Mouse (Mus musculus): Measurements from ENCODE around the gene Mrps15. TPM values are rescaled to one million over a fixed set of nuclear protein-coding genes. Genes with fewer than 3 reads are reported as not detected.
"Not testable (repeated sequence)": the region's sequence is repeated elsewhere in the genome, so short reads cannot be mapped to it uniquely, and the experiment has no call there.

Mrps15 gene
- polyA plus RNA-seq, 1 experiment from 2014 or later: 63.5 TPM

DNA sequence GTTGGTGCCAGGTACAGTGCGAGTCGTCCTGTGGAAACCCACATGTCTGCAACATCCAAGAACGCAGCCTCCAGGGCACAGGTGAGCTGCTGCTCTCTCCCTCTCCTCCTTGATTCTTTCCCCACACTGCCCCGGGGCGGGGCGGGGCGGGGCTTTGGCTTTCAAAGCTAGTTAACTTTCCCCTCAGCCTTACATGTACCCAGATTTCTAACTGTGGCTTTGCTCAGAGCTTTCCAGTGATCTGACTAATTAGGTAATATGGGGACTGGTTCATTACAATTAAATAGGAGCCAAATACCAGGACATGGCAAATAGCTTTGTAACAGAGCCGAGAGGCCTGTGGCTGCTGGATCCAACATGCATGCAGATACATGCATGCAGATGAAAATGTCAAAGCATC lies 37.7 kb downstream of the Mrps15 start:
- no peaks in the 10 kb centered on the region for H3K9me3 ChIP-seq (ENCODE audit: low read length)
- no peaks in the 10 kb centered on the region for H3K27me3 ChIP-seq (replicated peaks; ENCODE audit: insufficient read depth, low read length)
- no peak overlapping the region for H3K27ac ChIP-seq (ENCODE audit: low read length)
- no peak overlapping the region for H3K4me3 ChIP-seq (ENCODE audit: low read depth, low read length)
- no peaks in the 10 kb centered on the region for H3K36me3 ChIP-seq (ENCODE audit: insufficient read depth, low read length)
- DNase-seq (ENCODE audit: low spot score): no peak
- no peak overlapping the region for H3K4me2 ChIP-seq (replicated peaks; ENCODE audit: low read depth, low read length)
- no peak for TF ChIP-seq EP300 (IDR thresholded peaks at IDR 0.05)
- no peak for TF ChIP-seq CTCF (IDR thresholded peaks at IDR 0.05)
- H3K9ac ChIP-seq (replicated peaks; ENCODE audit: low read depth): no peak overlapping the region
- 72% methylated on average over 8 of the region's 8 CpGs for WGBS
- H3K4me1 ChIP-seq (ENCODE audit: insufficient read depth, low read depth, low read length): no peaks in the 10 kb centered on the region
- no peak for ATAC-seq

DNA sequence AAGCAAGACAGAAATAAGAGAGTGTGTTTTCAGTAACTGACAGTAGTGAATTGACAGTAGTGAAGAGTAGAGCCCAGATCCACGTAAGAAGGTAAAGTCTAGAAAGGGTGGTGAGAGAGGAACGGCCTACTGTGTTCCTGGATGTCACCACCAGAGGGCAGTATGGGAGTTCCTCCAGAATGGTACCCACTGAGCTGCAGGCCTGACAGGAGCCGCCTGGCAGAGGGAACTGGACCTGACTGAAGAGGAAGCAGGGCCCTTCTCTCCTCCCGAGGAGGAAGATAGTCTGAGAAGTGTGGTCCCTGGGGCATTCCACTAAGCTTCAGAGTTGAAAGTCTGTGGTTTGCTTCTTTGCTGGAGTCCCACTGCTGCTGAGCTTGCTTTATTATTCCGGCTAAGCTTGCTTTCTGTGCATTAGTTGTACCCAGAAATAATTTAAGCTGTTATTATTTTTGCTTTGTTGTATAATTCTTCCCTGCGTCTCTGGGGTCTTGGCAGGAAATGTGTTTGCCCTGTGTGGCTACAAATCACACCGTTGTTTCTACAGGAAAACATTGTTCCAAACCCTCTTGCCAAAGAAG lies 39.4 kb downstream of the Mrps15 start:
- DNase-seq (ENCODE audit: low spot score) (peak; percentile 91), ATAC-seq (peak; percentile 93)
- H3K27me3 ChIP-seq (replicated peaks; ENCODE audit: insufficient read depth, low read length): no peaks in the 10 kb centered on the region
- no peaks in the 10 kb centered on the region for H3K36me3 ChIP-seq (ENCODE audit: insufficient read depth, low read length)
- TF ChIP-seq CTCF (IDR thresholded peaks at IDR 0.05) (peak; percentile 96), EP300 (IDR thresholded peaks at IDR 0.05) (no peak; the same call in 1 of the 2 replicates)
- no peaks in the 10 kb centered on the region for H3K4me1 ChIP-seq (ENCODE audit: insufficient read depth, low read depth, low read length)
- 22% methylated on average over 7 of the region's 7 CpGs for WGBS
- H3K9me3 ChIP-seq (ENCODE audit: low read length): no peaks in the 10 kb centered on the region
- H3K27ac ChIP-seq (ENCODE audit: low read length): no peak overlapping the region
- H3K4me3 ChIP-seq (ENCODE audit: low read depth, low read length): no peak overlapping the region
- H3K4me2 ChIP-seq (replicated peaks; ENCODE audit: low read depth, low read length): no peak overlapping the region
- no peak overlapping the region for H3K9ac ChIP-seq (replicated peaks; ENCODE audit: low read depth)

DNA sequence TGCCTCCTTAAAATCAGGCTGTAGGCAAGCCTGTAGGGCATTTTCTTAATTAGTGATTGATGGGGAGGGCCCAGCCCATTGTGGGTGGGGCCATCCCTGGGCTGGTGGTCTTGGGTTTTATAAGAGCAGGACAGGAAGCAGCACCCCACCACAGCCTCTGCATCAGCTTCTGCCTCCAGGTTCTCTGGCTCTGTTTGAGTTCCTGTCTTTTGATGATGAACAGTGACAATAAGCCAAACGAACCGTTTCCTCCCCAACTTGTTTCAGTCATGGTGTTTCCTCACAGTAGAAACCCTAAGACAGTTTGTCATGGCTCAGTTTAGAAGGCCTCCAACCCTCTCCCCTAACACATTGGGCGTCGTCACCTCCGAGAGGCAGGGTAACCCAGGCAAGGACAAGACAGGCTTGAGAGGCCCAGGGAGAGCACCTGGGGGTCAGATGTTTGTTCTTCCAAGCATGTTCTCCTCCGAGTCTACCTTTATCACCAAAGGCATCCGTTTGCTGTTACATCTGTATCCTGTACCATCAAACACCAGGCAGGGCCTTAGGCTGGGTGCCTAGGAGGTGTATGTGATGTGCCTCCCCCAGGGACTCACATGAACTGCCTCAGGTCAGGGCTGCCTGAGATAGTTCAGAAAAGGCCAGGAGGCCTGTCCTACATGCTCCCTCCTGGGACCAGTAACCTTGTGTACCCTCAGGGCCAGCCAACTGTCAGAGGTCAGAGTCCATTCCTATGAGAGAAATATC lies 43.5 kb downstream of the Mrps15 start:
- H3K9me3 ChIP-seq (ENCODE audit: low read length): no peaks in the 10 kb centered on the region
- no peaks in the 10 kb centered on the region for H3K27me3 ChIP-seq (replicated peaks; ENCODE audit: insufficient read depth, low read length)
- TF ChIP-seq CTCF (IDR thresholded peaks at IDR 0.05): no peak
- no peak for TF ChIP-seq EP300 (IDR thresholded peaks at IDR 0.05)
- WGBS: 54% methylated on average over 7 of the region's 7 CpGs
- H3K36me3 ChIP-seq (ENCODE audit: insufficient read depth, low read length): no peaks in the 10 kb centered on the region
- DNase-seq (ENCODE audit: low spot score) (no peak), ATAC-seq (no peak)
- H3K4me2 ChIP-seq (replicated peaks; ENCODE audit: low read depth, low read length): no peak overlapping the region
- no peaks in the 10 kb centered on the region for H3K4me1 ChIP-seq (ENCODE audit: insufficient read depth, low read depth, low read length)
- no peak overlapping the region for H3K9ac ChIP-seq (replicated peaks; ENCODE audit: low read depth)
- no peak overlapping the region for H3K4me3 ChIP-seq (ENCODE audit: low read depth, low read length)
- H3K27ac ChIP-seq (ENCODE audit: low read length): no peak overlapping the region

DNA sequence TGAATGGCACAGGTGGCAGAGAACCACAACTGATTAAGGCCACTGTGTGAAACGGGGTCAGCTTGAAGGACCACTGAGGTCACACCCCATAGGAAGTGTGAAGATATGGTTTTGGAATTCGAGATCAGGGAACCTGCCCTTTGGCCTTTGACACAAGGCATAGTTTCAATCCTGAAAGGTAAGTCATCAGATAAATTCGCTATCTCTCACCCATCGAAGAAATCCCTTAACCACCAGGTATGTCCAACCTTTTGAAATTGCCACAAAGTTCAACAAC lies 44.1 kb downstream of the Mrps15 start:
- WGBS: 66% methylated on average over 4 of the region's 4 CpGs
- DNase-seq (ENCODE audit: low spot score) (no peak), ATAC-seq (no peak)
- Histone ChIP-seq H3K4me1 (ENCODE audit: insufficient read depth, low read depth, low read length) (no peaks in the 10 kb centered on the region), H3K36me3 (ENCODE audit: insufficient read depth, low read length) (no peaks in the 10 kb centered on the region), H3K4me2 (replicated peaks; ENCODE audit: low read depth, low read length) (no peak overlapping the region), H3K9ac (replicated peaks; ENCODE audit: low read depth) (no peak overlapping the region), H3K4me3 (ENCODE audit: low read depth, low read length) (no peak overlapping the region), H3K27me3 (replicated peaks; ENCODE audit: insufficient read depth, low read length) (no peaks in the 10 kb centered on the region), H3K9me3 (ENCODE audit: low read length) (no peaks in the 10 kb centered on the region), H3K27ac (ENCODE audit: low read length) (no peak overlapping the region)
- TF ChIP-seq CTCF (IDR thresholded peaks at IDR 0.05) (no peak), EP300 (IDR thresholded peaks at IDR 0.05) (no peak)

DNA sequence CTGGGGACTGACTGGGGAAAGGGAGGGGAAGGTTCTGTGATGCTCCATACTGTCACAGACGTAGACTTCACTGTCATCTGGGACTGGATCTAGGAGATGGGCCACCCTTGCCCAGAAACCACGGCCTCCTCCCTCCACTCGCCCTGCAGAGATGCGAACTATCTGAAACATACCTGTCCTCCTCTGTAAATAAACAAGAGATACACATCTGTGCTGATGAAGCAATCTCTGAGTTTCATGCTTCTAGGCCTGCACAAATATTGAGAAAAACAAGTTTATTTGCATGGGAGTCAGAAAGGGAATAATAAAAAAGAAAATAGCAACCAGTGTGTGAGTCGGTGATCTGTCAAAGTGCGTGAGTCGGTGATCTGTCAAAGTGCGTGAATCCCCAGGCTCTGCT lies 45.1 kb downstream of the Mrps15 start:
- no peak overlapping the region for H3K4me2 ChIP-seq (replicated peaks; ENCODE audit: low read depth, low read length)

DNA sequence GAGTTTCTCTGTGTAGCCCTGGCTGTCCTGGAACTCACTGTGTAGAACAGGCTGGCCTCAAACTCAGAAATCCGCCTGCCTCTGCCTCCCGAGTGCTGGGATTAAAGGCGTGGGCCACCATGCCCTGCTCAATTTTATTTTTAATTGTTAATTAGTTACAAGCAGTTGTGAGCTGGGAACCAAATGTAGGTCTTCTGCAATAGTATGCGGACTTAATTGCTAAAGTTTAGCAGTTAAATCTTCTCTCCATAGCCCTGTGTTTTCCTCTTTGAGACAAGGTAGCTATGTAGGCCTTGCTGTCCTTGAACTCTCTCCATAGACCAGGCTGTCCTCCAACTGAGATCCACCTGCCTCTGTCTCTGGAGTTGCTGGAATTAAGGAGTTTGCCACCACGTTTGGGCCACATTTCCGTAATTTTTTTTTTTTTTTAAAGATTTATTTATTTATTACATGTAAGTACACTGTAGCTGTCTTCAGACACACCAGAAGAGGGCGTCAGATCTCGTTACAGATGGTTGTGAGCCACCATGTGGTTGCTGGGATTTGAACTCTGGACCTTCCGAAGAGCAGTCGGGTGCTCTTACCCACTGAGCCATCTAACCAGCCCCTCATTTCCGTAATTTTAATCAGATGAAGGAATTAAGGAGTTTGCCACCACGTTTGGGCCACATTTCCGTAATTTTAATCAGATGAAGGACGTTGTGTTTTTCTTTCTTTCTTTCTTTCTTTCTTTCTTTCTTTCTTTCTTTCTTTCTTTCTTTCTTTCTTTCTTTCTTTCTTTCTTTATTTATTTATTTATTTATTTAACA lies 49.1 kb downstream of the Mrps15 start:
- peaks cover 11% of the 10 kb centered on the region for H3K4me1 ChIP-seq (ENCODE audit: insufficient read depth, low read depth, low read length)
- WGBS: 47% methylated on average over 14 of the region's 14 CpGs
- ATAC-seq; H3K27ac ChIP-seq (ENCODE audit: low read length); H3K9ac ChIP-seq (replicated peaks; ENCODE audit: low read depth); H3K4me3 ChIP-seq (ENCODE audit: low read depth, low read length); H3K36me3 ChIP-seq (ENCODE audit: insufficient read depth, low read length); DNase-seq (ENCODE audit: low spot score); H3K27me3 ChIP-seq (replicated peaks; ENCODE audit: insufficient read depth, low read length); H3K9me3 ChIP-seq (ENCODE audit: low read length): not testable (repeated sequence)
- TF ChIP-seq CTCF (IDR thresholded peaks at IDR 0.05): 0 out of 2 replicates have a peak, but pooled peaks have one; percentile 4
- 0 out of 2 replicates have a peak overlapping the region, but pooled peaks have one; percentile 78 for H3K4me2 ChIP-seq (replicated peaks; ENCODE audit: low read depth, low read length)

More for the DNA sequence above, 45.1 kb downstream of the Mrps15 start:
- TF ChIP-seq EP300 (IDR thresholded peaks at IDR 0.05): no peak
- TF ChIP-seq CTCF (IDR thresholded peaks at IDR 0.05): no peak
- DNase-seq (ENCODE audit: low spot score) (no peak), ATAC-seq (no peak)
- Histone ChIP-seq H3K27me3 (replicated peaks; ENCODE audit: insufficient read depth, low read length) (no peaks in the 10 kb centered on the region), H3K27ac (ENCODE audit: low read length) (no peak overlapping the region), H3K9ac (replicated peaks; ENCODE audit: low read depth) (no peak overlapping the region), H3K4me1 (ENCODE audit: insufficient read depth, low read depth, low read length) (peaks cover under 1% of the 10 kb centered on the region; the same call in 1 of the 2 replicates), H3K36me3 (ENCODE audit: insufficient read depth, low read length) (no peaks in the 10 kb centered on the region), H3K9me3 (ENCODE audit: low read length) (no peaks in the 10 kb centered on the region), H3K4me3 (ENCODE audit: low read depth, low read length) (no peak overlapping the region)
- WGBS: 66% methylated on average over 8 of the region's 8 CpGs

Measured in lung, postnatal 0 days (tissue).